Mouse (Mus musculus) thymus, postnatal 36 days (tissue): ENCODE data around the gene Ldb2.

Source experiments
- DNase-seq, 2 experiments: peaks; one replicate each; pipeline ENCODE4 v3.0.0; 2022; ENCODE audit warnings: mixed read lengths in 2 of 2

Gene Ldb2

GRCm38 (mm10) chr5:44714508-44714907, 85.0 kb downstream of the Ldb2 start:
- DNase-seq: no peak

- no peak for DNase-seq
Observed at GRCm38 (mm10) chr5:44713181-44713789, 86.2 kb downstream of the Ldb2 start.

GRCm38 (mm10) chr5:44711211-44711610, 88.3 kb downstream of the Ldb2 start:
- no peak for DNase-seq

GRCm38 (mm10) chr5:44710132-44710871, 89.2 kb downstream of the Ldb2 start:
- DNase-seq: no peak

- no peak for DNase-seq
Observed at GRCm38 (mm10) chr5:44709276-44709675, 90.2 kb downstream of the Ldb2 start.

GRCm38 (mm10) chr5:44707946-44708345, 91.5 kb downstream of the Ldb2 start:
- DNase-seq: no peak

GRCm38 (mm10) chr5:44706997-44707698, 92.3 kb downstream of the Ldb2 start:
- DNase-seq: no peak

GRCm38 (mm10) chr5:44697993-44698392, 101.5 kb downstream of the Ldb2 start:
- DNase-seq: no peak

GRCm38 (mm10) chr5:44696548-44696947, 102.9 kb downstream of the Ldb2 start:
- DNase-seq: no peak

- no peak for DNase-seq
Observed at GRCm38 (mm10) chr5:44693674-44694073, 105.8 kb downstream of the Ldb2 start.

- no peak for DNase-seq
Observed at GRCm38 (mm10) chr5:44686344-44686743, 113.1 kb downstream of the Ldb2 start.

GRCm38 (mm10) chr5:44681054-44681638, 118.3 kb downstream of the Ldb2 start:
- no peak for DNase-seq

- DNase-seq: no peak
Observed at GRCm38 (mm10) chr5:44677814-44678213, 121.7 kb downstream of the Ldb2 start.

- no peak for DNase-seq
Observed at GRCm38 (mm10) chr5:44676145-44676754, 123.2 kb downstream of the Ldb2 start.

- no peak for DNase-seq
Observed at GRCm38 (mm10) chr5:44670336-44670735, 129.1 kb downstream of the Ldb2 start.

GRCm38 (mm10) chr5:44667907-44668306, 131.6 kb downstream of the Ldb2 start:
- DNase-seq: no peak

GRCm38 (mm10) chr5:44667383-44667782, 132.1 kb downstream of the Ldb2 start:
- DNase-seq: no peak

GRCm38 (mm10) chr5:44659651-44660050, 139.8 kb downstream of the Ldb2 start:
- no peak for DNase-seq

- DNase-seq: no peak
Observed at GRCm38 (mm10) chr5:44656707-44657106, 142.8 kb downstream of the Ldb2 start.

- DNase-seq: no peak
Observed at GRCm38 (mm10) chr5:44654403-44654802, 145.1 kb downstream of the Ldb2 start.

GRCm38 (mm10) chr5:44646842-44647190, 152.7 kb downstream of the Ldb2 start:
- no peak for DNase-seq

- DNase-seq: no peak
Observed at GRCm38 (mm10) chr5:44645952-44646841, 153.3 kb downstream of the Ldb2 start.
